Mouse (Mus musculus) brown adipose tissue, adult 24 weeks (tissue): ENCODE measurements around the gene Sart3. TPM values are rescaled to one million over a fixed set of nuclear protein-coding genes. Genes with fewer than 3 reads are reported as not detected.
"Not testable (repeated sequence)": the region's sequence is repeated elsewhere in the genome, so short reads cannot be mapped to it uniquely, and the experiment has no call there.

ENCODE experiments used
- H3K27ac ChIP-seq: fragments of 200-500 bp; replicated peaks from 2 replicates; pipeline ENCODE4 v1.5.1; 2012; ENCODE audit warnings: low read depth, mild to moderate bottlenecking, low read length
- H3K4me1 ChIP-seq: fragments of 200-500 bp; 2 replicates; pipeline ENCODE4 v1.6.1; 2012; ENCODE audit warnings: low read length, mixed read lengths; ENCODE audit not compliant: control insufficient read depth, insufficient read depth, insufficient read length
- H3K4me3 ChIP-seq: fragments of 200-500 bp; 2 replicates; pipeline ENCODE4 v1.5.1; 2012; ENCODE audit warnings: low read depth, mild to moderate bottlenecking, low read length, moderate library complexity; ENCODE audit not compliant: insufficient read depth
- polyA plus RNA-seq: library from polyadenylated mRNA; stranded (reverse); fragments of >200 nt; gene quantifications from 2 replicates; pipeline ENCODE4 v1.2.4, GENCODE M21; 2012; ENCODE audit not compliant: missing spikeins, insufficient read depth, insufficient read length

Gene Sart3
- polyA plus RNA-seq = 5.9 and 11.4 TPM in 2 replicates

DNA sequence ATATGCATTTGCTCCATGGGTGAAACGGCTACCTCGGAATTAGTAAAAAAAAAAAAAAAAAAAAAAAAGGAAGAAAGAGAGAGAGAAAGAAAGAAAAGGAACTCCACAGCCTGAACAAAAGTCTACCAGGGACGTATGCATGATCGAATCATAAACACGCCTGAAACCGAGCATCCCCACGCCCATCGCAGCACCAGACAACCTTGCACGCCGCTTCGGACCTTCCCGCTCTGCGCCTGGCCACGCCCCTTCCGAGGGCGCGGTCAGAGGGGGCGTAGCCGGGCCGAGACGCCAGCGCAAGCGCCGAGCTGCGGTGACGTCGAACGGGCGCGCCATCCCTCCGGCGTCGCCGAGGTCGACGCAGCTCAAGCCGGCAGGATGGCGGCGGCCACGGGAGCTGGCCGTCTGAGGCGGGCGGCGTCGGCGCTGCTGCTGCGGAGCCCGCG lies at the start of gene Sart3, which contains the start of gene Iscu:
TSS of gene Sart3 (minus strand) at position 61 of the 446 bp plus-strand sequence.
TSS of gene Iscu (plus strand) at position 299 of the 446 bp plus-strand sequence.
- Histone ChIP-seq H3K4me1 (peaks cover 5% of the 10 kb centered on the region; the same call in 1 of the 2 replicates), H3K4me3 (peak within 1 kb of the TSS; percentile 93), H3K27ac (peak within 1 kb of the TSS; percentile 99)

GRCm38 (mm10) chr5:113818572-113818971 lies 46.3 kb upstream of the Sart3 start:
- Histone ChIP-seq H3K4me3 (no peak overlapping the region), H3K4me1 (no peaks in the 10 kb centered on the region), H3K27ac (no peak overlapping the region)

DNA sequence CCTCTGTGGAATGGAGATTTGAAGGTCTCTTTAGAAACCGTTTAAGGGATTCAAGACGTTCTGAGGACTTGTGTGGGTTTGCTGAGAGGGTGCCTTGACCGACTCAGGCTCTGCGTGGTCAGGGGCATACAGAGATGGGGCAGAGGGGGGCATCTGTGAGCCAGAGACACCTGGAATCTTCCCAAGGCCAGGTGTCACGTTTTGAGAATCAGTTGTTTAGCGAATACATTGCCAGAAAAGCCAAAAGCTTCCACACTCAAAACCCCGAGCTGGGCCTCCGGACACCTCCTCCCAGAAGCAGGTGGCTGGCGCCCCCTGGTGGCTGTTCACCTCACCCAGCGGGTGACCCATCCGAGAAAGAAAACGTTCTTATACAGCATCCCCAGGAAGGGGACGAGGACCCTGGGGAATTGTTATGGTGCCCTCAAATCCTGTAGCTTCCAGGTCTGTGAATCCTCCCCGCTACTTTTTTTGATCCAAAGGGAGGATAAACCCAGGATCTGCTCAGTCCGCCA lies 43.4 kb upstream of the Sart3 start:
- Histone ChIP-seq H3K4me1 (no peaks in the 10 kb centered on the region), H3K4me3 (no peak overlapping the region), H3K27ac (no peak overlapping the region)

- H3K4me3 ChIP-seq = no peak overlapping the region
- H3K27ac ChIP-seq = no peak overlapping the region
- no peaks in the 10 kb centered on the region for H3K4me1 ChIP-seq
These were observed 42.7 kb upstream of the Sart3 start for GRCm38 (mm10) chr5:113815041-113815389.

DNA sequence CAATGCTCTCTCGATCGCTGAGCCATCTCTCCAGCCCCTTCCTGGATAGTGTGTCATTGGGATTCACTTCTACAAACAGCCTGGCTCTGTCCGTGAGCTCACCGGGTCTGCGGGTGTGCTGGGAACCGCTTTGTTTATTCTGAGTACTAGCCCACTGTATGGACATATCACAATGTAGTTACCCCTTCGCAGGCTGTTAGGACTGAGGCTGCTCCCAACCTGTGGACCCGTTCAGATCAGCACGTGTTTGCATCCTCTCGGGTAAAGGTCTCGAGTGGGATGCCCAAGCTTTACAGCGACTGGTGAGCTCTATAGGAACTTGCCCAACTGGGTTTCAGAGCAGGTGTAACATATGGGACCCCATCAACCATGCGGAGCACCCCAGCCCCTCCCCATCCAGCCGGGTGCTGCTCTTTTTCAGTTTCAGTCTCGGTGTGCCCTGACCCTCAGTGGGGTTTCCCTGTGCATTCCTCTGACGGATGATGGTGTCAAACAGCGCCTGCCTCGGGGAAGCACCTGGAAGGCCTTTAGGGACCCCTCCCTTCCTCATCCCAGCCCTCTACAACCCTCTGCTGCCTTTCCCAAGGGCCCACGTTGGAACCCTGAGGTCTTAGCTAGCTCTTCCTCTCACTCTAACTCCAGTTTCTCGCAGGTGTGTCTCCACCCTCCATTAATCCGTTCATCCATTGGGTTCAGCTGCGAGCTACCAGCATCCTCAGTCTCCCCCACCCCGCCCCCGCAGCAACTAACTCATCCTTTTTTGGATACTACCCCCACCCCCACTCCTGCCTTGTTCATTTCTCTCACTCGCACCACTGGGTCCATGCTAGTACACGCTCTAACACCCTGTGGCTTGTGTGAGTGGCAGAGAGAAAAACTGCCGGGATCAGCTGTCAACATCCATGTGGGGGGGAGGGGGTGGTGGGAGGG lies 42.1 kb upstream of the Sart3 start:
- Histone ChIP-seq H3K27ac (no peak overlapping the region), H3K4me3 (no peak overlapping the region), H3K4me1 (no peaks in the 10 kb centered on the region)

- H3K27ac ChIP-seq = no peak overlapping the region
- no peaks in the 10 kb centered on the region for H3K4me1 ChIP-seq
- no peak overlapping the region for H3K4me3 ChIP-seq
These were observed 41.3 kb upstream of the Sart3 start for GRCm38 (mm10) chr5:113813608-113814007.

- Histone ChIP-seq H3K4me1 (no peaks in the 10 kb centered on the region), H3K4me3 (no peak overlapping the region), H3K27ac (no peak overlapping the region)
These were observed 40.3 kb upstream of the Sart3 start for GRCm38 (mm10) chr5:113812638-113813037.

GRCm38 (mm10) chr5:113811824-113812420 lies 39.6 kb upstream of the Sart3 start:
- not testable (repeated sequence) for H3K4me1 ChIP-seq, H3K4me3 ChIP-seq, H3K27ac ChIP-seq

GRCm38 (mm10) chr5:113810111-113810510 lies 37.8 kb upstream of the Sart3 start:
- Histone ChIP-seq H3K4me3 (no peak overlapping the region), H3K27ac (no peak overlapping the region)

GRCm38 (mm10) chr5:113808177-113808576 lies 35.9 kb upstream of the Sart3 start:
- no peaks in the 10 kb centered on the region for H3K4me1 ChIP-seq
- H3K27ac ChIP-seq = no peak overlapping the region
- no peak overlapping the region for H3K4me3 ChIP-seq

More at GRCm38 (mm10) chr5:113810111-113810510, 37.8 kb upstream of the Sart3 start:
- no peaks in the 10 kb centered on the region for H3K4me1 ChIP-seq

DNA sequence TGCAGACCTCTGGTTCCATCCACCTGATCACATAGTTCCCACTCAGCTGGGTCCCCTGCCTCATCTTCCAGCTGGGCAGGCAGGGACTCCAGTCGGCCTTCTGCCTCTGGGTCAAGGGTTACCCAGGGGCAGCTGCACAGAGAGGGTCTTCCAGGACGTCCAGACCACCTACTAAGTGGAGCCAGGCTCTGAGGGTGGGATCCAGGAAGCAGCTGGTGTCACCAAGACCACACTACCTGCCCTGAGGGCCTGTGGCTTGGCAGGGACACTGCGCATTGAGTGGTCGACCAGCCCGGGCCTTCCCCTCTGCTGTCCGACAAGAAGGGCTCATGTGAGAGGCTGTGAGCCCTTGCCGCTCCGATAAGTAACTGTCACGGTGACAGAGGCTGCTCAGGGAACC lies 35.4 kb upstream of the Sart3 start:
- Histone ChIP-seq H3K27ac (no peak overlapping the region), H3K4me3 (no peak overlapping the region), H3K4me1 (no peaks in the 10 kb centered on the region)

- Histone ChIP-seq H3K4me1 (no peaks in the 10 kb centered on the region), H3K4me3 (no peak overlapping the region), H3K27ac (no peak overlapping the region)
These were observed 34.1 kb upstream of the Sart3 start for GRCm38 (mm10) chr5:113806414-113806813.

DNA sequence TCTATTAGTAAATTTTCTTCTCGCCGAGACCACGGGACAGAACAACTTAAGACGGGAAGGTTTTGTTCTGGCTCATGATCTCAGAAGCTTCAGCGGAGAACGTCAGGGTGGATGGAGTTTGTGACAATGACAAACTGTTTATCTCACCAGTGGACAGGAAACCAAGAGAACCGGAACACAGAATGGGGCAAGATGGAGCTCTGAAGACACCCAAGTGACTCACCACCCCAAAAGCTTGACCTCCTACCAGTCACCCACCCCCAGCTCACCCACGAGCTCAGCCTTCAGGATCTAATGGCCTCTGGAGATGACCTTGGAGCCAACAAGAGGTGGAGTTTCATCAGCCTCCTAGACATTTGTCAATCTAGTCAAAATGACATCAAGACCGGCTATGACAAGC lies 33.0 kb upstream of the Sart3 start:
- Histone ChIP-seq H3K4me3 (no peak overlapping the region), H3K4me1 (no peaks in the 10 kb centered on the region), H3K27ac (no peak overlapping the region)

GRCm38 (mm10) chr5:113804395-113804966 lies 32.2 kb upstream of the Sart3 start:
- no peaks in the 10 kb centered on the region for H3K4me1 ChIP-seq
- H3K27ac ChIP-seq = no peak overlapping the region
- H3K4me3 ChIP-seq = no peak overlapping the region

GRCm38 (mm10) chr5:113800280-113800679 lies 28.0 kb upstream of the Sart3 start, which contains the start of gene Tmem119:
Gene Tmem119 (minus strand): TSS chr5:113800516.
- Histone ChIP-seq H3K4me1 (no peaks in the 10 kb centered on the region), H3K4me3 (peak within 1 kb of the TSS; percentile 34), H3K27ac (no peak within 1 kb of the TSS)
